Mouse (Mus musculus) neural tube, embryonic 12.5 days (tissue): ENCODE data around the gene Runx3. TPM values are rescaled to one million over a fixed set of nuclear protein-coding genes. Genes with fewer than 3 reads are reported as not detected.
A peak's percentile ranks its signal among the peaks of the same experiment; 100 is the strongest.

ENCODE experiments used
- ATAC-seq: fragments of 200-750 bp; cut with Nextera tagmentation; 2 replicates; pipeline ENCODE4 v1.8.0; 2017; ENCODE audit warnings: low read depth, mild to moderate bottlenecking, moderate TSS enrichment, moderate library complexity; ENCODE audit not compliant: low FRiP score
- H3K27ac ChIP-seq: fragments of 300-500 bp; sonication (generic); 2 replicates; pipeline ENCODE4 v1.5.1; 2016
- H3K27me3 ChIP-seq: fragments of 300-500 bp; sonication (generic); replicated peaks from 2 replicates; pipeline ENCODE4 v1.6.1; 2016; ENCODE audit warnings: mild to moderate bottlenecking
- H3K36me3 ChIP-seq: fragments of 300-500 bp; sonication (generic); 2 replicates; pipeline ENCODE4 v1.6.1; 2016; ENCODE audit warnings: mild to moderate bottlenecking
- H3K4me1 ChIP-seq: fragments of 300-500 bp; sonication (generic); 2 replicates; pipeline ENCODE4 v1.6.1; 2016
- H3K4me2 ChIP-seq: fragments of 300-500 bp; sonication (generic); replicated peaks from 2 replicates; pipeline ENCODE4 v1.6.1; 2016; ENCODE audit warnings: mild to moderate bottlenecking
- H3K4me3 ChIP-seq: fragments of 300-500 bp; sonication (generic); 2 replicates; pipeline ENCODE4 v1.5.1; 2016
- H3K9ac ChIP-seq: fragments of 300-500 bp; sonication (generic); 2 replicates; pipeline ENCODE4 v1.6.1; 2016; ENCODE audit warnings: mild to moderate bottlenecking
- H3K9me3 ChIP-seq: fragments of 300-500 bp; sonication (generic); 2 replicates; pipeline ENCODE4 v1.6.1; 2016; ENCODE audit warnings: mild to moderate bottlenecking
- WGBS: fragments of 180-500 bp; shearing (Covaris S2); methylation state at CpG from one replicate; pipeline ENCODE4 v1.1.7; 2016; 5-methylcytosine and 5-hydroxymethylcytosine counted together
- polyA plus RNA-seq: library from polyadenylated mRNA; unstranded; fragments of >200 nt; fragmentation: Nextera tagmentation; extraction: Ambion mirVana; gene quantifications from 2 replicates; pipeline ENCODE4 v1.2.1, GENCODE M21; 2016

Runx3 gene
- polyA plus RNA-seq, 1 experiment from 2014 or later = 2.1 TPM

GRCm38 (mm10) chr4:135154089-135154949 is 33.9 kb downstream of the Runx3 start:
- H3K27ac ChIP-seq = no peak overlapping the region
- H3K27me3 ChIP-seq = peaks cover 100% of the 10 kb centered on the region
- H3K9ac ChIP-seq = no peak overlapping the region
- H3K9me3 ChIP-seq = no peaks in the 10 kb centered on the region
- no peaks in the 10 kb centered on the region for H3K36me3 ChIP-seq
- H3K4me2 ChIP-seq = no peak overlapping the region
- under 1% methylated on average over 21 of the region's 21 CpGs for WGBS
- H3K4me1 ChIP-seq = peaks cover 17% of the 10 kb centered on the region; the same call in 1 of the 2 replicates
- no peak for ATAC-seq
- no peak overlapping the region for H3K4me3 ChIP-seq

- Histone ChIP-seq H3K9me3 (no peaks in the 10 kb centered on the region), H3K4me1 (peaks cover 17% of the 10 kb centered on the region; the same call in 1 of the 2 replicates), H3K4me2 (no peak overlapping the region), H3K9ac (no peak overlapping the region), H3K27me3 (peaks cover 100% of the 10 kb centered on the region), H3K36me3 (no peaks in the 10 kb centered on the region), H3K27ac (no peak overlapping the region), H3K4me3 (no peak overlapping the region)
- 1% methylated on average over 30 of the region's 31 CpGs for WGBS
- ATAC-seq = no peak
These were observed 34.8 kb downstream of the Runx3 start for GRCm38 (mm10) chr4:135155106-135155800.

- H3K9me3 ChIP-seq = no peaks in the 10 kb centered on the region
- H3K27ac ChIP-seq = no peak overlapping the region
- H3K9ac ChIP-seq = no peak overlapping the region
- no peak for ATAC-seq
- H3K36me3 ChIP-seq = no peaks in the 10 kb centered on the region
- H3K27me3 ChIP-seq = peaks cover 99% of the 10 kb centered on the region
- 6% methylated on average over 15 of the region's 15 CpGs for whole genome bisulfite sequencing
- H3K4me1 ChIP-seq = peaks cover 17% of the 10 kb centered on the region; the same call in 1 of the 2 replicates
- no peak overlapping the region for H3K4me2 ChIP-seq
- no peak overlapping the region for H3K4me3 ChIP-seq
These were observed 35.5 kb downstream of the Runx3 start for GRCm38 (mm10) chr4:135155805-135156469.

- Histone ChIP-seq H3K9ac (no peak overlapping the region), H3K4me3 (no peak overlapping the region), H3K4me1 (peaks cover 17% of the 10 kb centered on the region; the same call in 1 of the 2 replicates), H3K36me3 (no peaks in the 10 kb centered on the region), H3K27me3 (peaks cover 94% of the 10 kb centered on the region), H3K27ac (no peak overlapping the region), H3K4me2 (no peak overlapping the region), H3K9me3 (no peaks in the 10 kb centered on the region)
- no peak for ATAC-seq
- 9% methylated on average over 6 of the region's 6 CpGs for WGBS
These were observed 36.1 kb downstream of the Runx3 start for GRCm38 (mm10) chr4:135156531-135156930.

- Histone ChIP-seq H3K9ac (no peak overlapping the region), H3K4me1 (peaks cover 15% of the 10 kb centered on the region; the same call in 1 of the 2 replicates), H3K27me3 (peaks cover 86% of the 10 kb centered on the region), H3K9me3 (no peaks in the 10 kb centered on the region), H3K4me2 (no peak overlapping the region), H3K36me3 (no peaks in the 10 kb centered on the region), H3K4me3 (no peak overlapping the region), H3K27ac (no peak overlapping the region)
- ATAC-seq = no peak
- WGBS = 6% methylated on average over 6 of the region's 6 CpGs
These were observed 36.9 kb downstream of the Runx3 start for GRCm38 (mm10) chr4:135157329-135157728.

GRCm38 (mm10) chr4:135158724-135159409 is 38.4 kb downstream of the Runx3 start:
- 3% methylated on average over 9 of the region's 9 CpGs for WGBS
- H3K4me1 ChIP-seq = peaks cover 9% of the 10 kb centered on the region; the same call in 1 of the 2 replicates
- H3K9me3 ChIP-seq = no peaks in the 10 kb centered on the region
- no peak overlapping the region for H3K9ac ChIP-seq
- H3K4me2 ChIP-seq = no peak overlapping the region
- no peak overlapping the region for H3K4me3 ChIP-seq
- peaks cover 79% of the 10 kb centered on the region for H3K27me3 ChIP-seq
- ATAC-seq = 0 out of 2 replicates have a peak, but pooled peaks have one; percentile 17
- no peak overlapping the region for H3K27ac ChIP-seq
- no peaks in the 10 kb centered on the region for H3K36me3 ChIP-seq

GRCm38 (mm10) chr4:135159663-135160062 is 39.2 kb downstream of the Runx3 start:
- no peaks in the 10 kb centered on the region for H3K9me3 ChIP-seq
- 59% methylated on average over 2 of the region's 2 CpGs for whole genome bisulfite sequencing
- H3K4me3 ChIP-seq = no peak overlapping the region
- no peak overlapping the region for H3K27ac ChIP-seq
- no peak overlapping the region for H3K9ac ChIP-seq
- H3K36me3 ChIP-seq = no peaks in the 10 kb centered on the region
- 0 out of 2 replicates have a peak, but pooled peaks cover 6% of the 10 kb centered on the region for H3K4me1 ChIP-seq
- ATAC-seq = no peak
- H3K4me2 ChIP-seq = no peak overlapping the region
- H3K27me3 ChIP-seq = peaks cover 79% of the 10 kb centered on the region

- Histone ChIP-seq H3K36me3 (no peaks in the 10 kb centered on the region), H3K27ac (no peak overlapping the region), H3K4me2 (no peak overlapping the region), H3K4me1 (0 out of 2 replicates have a peak, but pooled peaks cover 6% of the 10 kb centered on the region), H3K4me3 (no peak overlapping the region), H3K9ac (no peak overlapping the region), H3K9me3 (no peaks in the 10 kb centered on the region), H3K27me3 (peaks cover 79% of the 10 kb centered on the region)
- no peak for ATAC-seq
- WGBS = 74% methylated on average over 3 of the region's 3 CpGs
These were observed 39.7 kb downstream of the Runx3 start for GRCm38 (mm10) chr4:135160168-135160567.

- peaks cover 79% of the 10 kb centered on the region for H3K27me3 ChIP-seq
- no peak overlapping the region for H3K9ac ChIP-seq
- H3K4me3 ChIP-seq = no peak overlapping the region
- peaks cover 14% of the 10 kb centered on the region for H3K4me1 ChIP-seq
- no peaks in the 10 kb centered on the region for H3K9me3 ChIP-seq
- ATAC-seq = no peak
- H3K4me2 ChIP-seq = no peak overlapping the region
- no peaks in the 10 kb centered on the region for H3K36me3 ChIP-seq
- 86% methylated on average over 11 of the region's 11 CpGs for WGBS
- no peak overlapping the region for H3K27ac ChIP-seq
These were observed 41.0 kb downstream of the Runx3 start for GRCm38 (mm10) chr4:135161441-135161840.

- 54% methylated on average over 6 of the region's 6 CpGs for WGBS
- peaks cover 16% of the 10 kb centered on the region for H3K4me1 ChIP-seq
- H3K36me3 ChIP-seq = no peaks in the 10 kb centered on the region
- H3K4me3 ChIP-seq = no peak overlapping the region
- no peak for ATAC-seq
- H3K9me3 ChIP-seq = no peaks in the 10 kb centered on the region
- no peak overlapping the region for H3K9ac ChIP-seq
- peaks cover 71% of the 10 kb centered on the region for H3K27me3 ChIP-seq
- H3K4me2 ChIP-seq = no peak overlapping the region; the same call in 1 of the 2 replicates
- H3K27ac ChIP-seq = no peak overlapping the region
These were observed 45.3 kb downstream of the Runx3 start for GRCm38 (mm10) chr4:135165761-135166160.

- Histone ChIP-seq H3K4me2 (peak overlapping the region; percentile 44), H3K9me3 (no peaks in the 10 kb centered on the region), H3K9ac (peak overlapping the region; percentile 34; the same call in 1 of the 2 replicates), H3K27ac (no peak overlapping the region), H3K4me1 (peaks cover 19% of the 10 kb centered on the region), H3K4me3 (no peak overlapping the region), H3K36me3 (no peaks in the 10 kb centered on the region), H3K27me3 (peaks cover 70% of the 10 kb centered on the region)
- WGBS = 3% methylated on average over 23 of the region's 23 CpGs
- peak; percentile 52 for ATAC-seq
These were observed 46.2 kb downstream of the Runx3 start for GRCm38 (mm10) chr4:135166413-135167225.
